Mouse (Mus musculus) activated CD4-positive, CD25-positive, alpha-beta regulatory T cell, adult 9 weeks (primary cell): ENCODE measurements around the gene Ifna14. TPM values are rescaled to one million over a fixed set of nuclear protein-coding genes. Genes with fewer than 3 reads are reported as not detected.

ENCODE experiments used
- polyA plus RNA-seq: library from polyadenylated mRNA; unstranded; fragments of 100-300 nt; shearing (Covaris generic); gene quantifications from one replicate; pipeline ENCODE4 v1.2.1, GENCODE M21; 2017

The Ifna14 gene
- not detected for polyA plus RNA-seq

DNA sequence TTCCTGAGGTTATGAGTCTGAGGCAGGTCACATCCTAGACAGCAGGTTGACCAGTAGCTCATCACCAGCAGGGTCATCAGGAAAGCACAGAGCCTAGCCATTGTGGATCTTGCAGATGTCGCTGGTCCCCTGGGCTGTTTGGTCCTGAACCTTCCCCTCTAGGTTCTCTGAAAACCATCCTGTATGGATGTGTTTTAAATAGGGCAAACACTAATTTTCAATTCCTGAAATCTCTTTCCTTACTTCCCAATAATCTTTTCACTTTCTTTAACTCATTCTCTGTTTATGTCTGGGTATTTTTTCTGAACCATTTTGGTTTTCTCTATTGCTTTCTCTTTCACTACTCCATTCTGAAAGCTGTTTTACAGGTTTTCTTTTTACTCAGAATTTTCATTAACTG lies at the start of gene Ifna14:
Gene Ifna14 (minus strand): TSS at position 101 of the 400 bp plus-strand sequence.

DNA sequence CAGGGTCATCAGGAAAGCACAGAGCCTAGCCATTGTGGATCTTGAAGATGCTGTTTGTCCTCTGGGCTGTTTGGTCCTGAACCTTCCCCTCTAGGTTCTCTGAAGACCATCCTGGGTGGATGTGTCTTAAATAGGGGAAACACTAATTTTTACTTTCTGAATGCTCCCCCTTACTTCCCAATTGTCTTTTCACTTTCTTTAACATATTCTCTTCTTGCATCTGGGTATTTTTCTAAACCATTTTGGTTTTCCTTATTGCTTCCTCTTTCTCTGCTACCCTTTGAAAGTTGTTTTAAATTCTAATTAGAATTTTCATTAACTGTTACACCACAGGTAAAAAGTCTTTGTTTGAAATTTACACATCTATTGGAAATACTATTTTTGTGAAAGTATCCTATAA lies 31.7 kb upstream of the Ifna14 start, which contains the start of gene Ifna12:
Gene Ifna12 (minus strand): TSS at position 101 of the 400 bp plus-strand sequence.

GRCm38 (mm10) chr4:88592285-88592684 lies 20.7 kb upstream of the Ifna14 start, which contains the start of gene Ifna9:
Ifna9 (minus strand) TSS chr4:88592385.

DNA sequence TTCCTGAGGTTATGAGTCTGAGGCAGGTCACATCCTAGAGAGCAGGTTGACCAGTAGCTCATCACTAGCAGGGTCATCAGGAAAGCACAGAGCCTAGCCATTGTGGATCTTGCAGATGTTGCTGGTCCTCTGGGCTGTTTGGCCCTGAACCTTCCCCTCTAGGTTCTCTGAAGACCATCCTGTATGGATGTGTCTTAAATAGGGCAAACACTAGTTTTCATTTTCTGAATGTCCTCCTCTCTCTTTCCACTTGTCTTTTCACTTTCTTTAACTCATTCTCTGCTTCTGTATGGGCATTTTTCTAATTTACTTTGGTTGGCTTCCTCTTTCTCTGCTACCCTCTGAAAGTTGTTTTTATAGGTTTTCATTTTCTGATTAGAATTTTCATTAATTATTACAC lies 13.5 kb downstream of the Ifna14 start, which contains the start of gene Ifna15:
Gene Ifna15 (minus strand): TSS at position 101 of the 400 bp plus-strand sequence.

GRCm38 (mm10) chr4:88522674-88523073 lies 48.9 kb downstream of the Ifna14 start, which contains the start of gene Ifnb1:
Ifnb1 (minus strand) TSS chr4:88522774.

Other genes starting within 250 kb of the Ifna14 start
- 0.18 TPM for gene Hacd4, start 132.9 kb downstream of the Ifna14 start, polyA plus RNA-seq
- not detected for gene Ifnb1, start 49.0 kb downstream of the Ifna14 start, polyA plus RNA-seq
- gene Ifna15, start 13.6 kb downstream of the Ifna14 start, polyA plus RNA-seq: not detected
- not detected for gene Ifna9, start 20.6 kb upstream of the Ifna14 start, polyA plus RNA-seq
- not detected for gene Ifna12, start 31.6 kb upstream of the Ifna14 start, polyA plus RNA-seq
- not detected for gene C87499, start 62.6 kb upstream of the Ifna14 start, polyA plus RNA-seq
- not detected for gene Ifna13, start 72.7 kb upstream of the Ifna14 start, polyA plus RNA-seq
- not detected for gene Ifna16, start 105.1 kb upstream of the Ifna14 start, polyA plus RNA-seq
- gene Ifna2, start 112.1 kb upstream of the Ifna14 start, polyA plus RNA-seq: not detected
- gene Ifnab, start 119.6 kb upstream of the Ifna14 start, polyA plus RNA-seq: not detected
- not detected for gene Gm26566, start 150.0 kb upstream of the Ifna14 start, polyA plus RNA-seq
- 20.7 TPM for gene Klhl9, start 150.7 kb upstream of the Ifna14 start, polyA plus RNA-seq
- not detected for gene Gm13271, start 183.1 kb upstream of the Ifna14 start, polyA plus RNA-seq
- not detected for gene Gm13283, start 188.3 kb upstream of the Ifna14 start, polyA plus RNA-seq
- gene Gm13290, start 202.0 kb upstream of the Ifna14 start, polyA plus RNA-seq: not detected
- gene Gm13289, start 205.1 kb upstream of the Ifna14 start, polyA plus RNA-seq: not detected
- gene Gm13272, start 208.1 kb upstream of the Ifna14 start, polyA plus RNA-seq: not detected
- 0.43 TPM for gene Ifnz, start 210.3 kb upstream of the Ifna14 start, polyA plus RNA-seq
- gene Gm13276, start 213.9 kb upstream of the Ifna14 start, polyA plus RNA-seq: not detected
- not detected for gene Gm13277, start 216.8 kb upstream of the Ifna14 start, polyA plus RNA-seq
- gene Gm13278, start 219.8 kb upstream of the Ifna14 start, polyA plus RNA-seq: not detected
- not detected for gene Gm13275, start 222.7 kb upstream of the Ifna14 start, polyA plus RNA-seq
- not detected for gene Gm13279, start 225.6 kb upstream of the Ifna14 start, polyA plus RNA-seq
- gene Gm13285, start 227.9 kb upstream of the Ifna14 start, polyA plus RNA-seq: 0.83 TPM
- gene Gm13287, start 231.5 kb upstream of the Ifna14 start, polyA plus RNA-seq: not detected
- not detected for gene Gm13288, start 233.7 kb upstream of the Ifna14 start, polyA plus RNA-seq
- gene Ifna7, start 244.4 kb upstream of the Ifna14 start, polyA plus RNA-seq: not detected
- not detected for gene Ifna11, start 248.2 kb upstream of the Ifna14 start, polyA plus RNA-seq